Mouse (Mus musculus) liver, embryonic 16.5 days (tissue): ENCODE data around the gene 2310030G06Rik. TPM values are rescaled to one million over a fixed set of nuclear protein-coding genes. Genes with fewer than 3 reads are reported as not detected.

Experiments used
- ATAC-seq: fragments of 200-750 bp; cut with Nextera tagmentation; 2 replicates; pipeline ENCODE4 v1.8.0; 2017; ENCODE audit warnings: low read depth, mild to moderate bottlenecking, moderate number of reproducible peaks, moderate library complexity
- H3K27ac ChIP-seq: fragments of 300-500 bp; sonication (generic); 2 replicates; pipeline ENCODE4 v1.5.1; 2014; ENCODE audit warnings: mild to moderate bottlenecking, low read length
- H3K27me3 ChIP-seq: fragments of 300-500 bp; sonication (generic); 2 replicates; pipeline ENCODE4 v1.6.1; 2014; ENCODE audit warnings: low read depth, low read length, mixed read lengths; ENCODE audit not compliant: control insufficient read depth, insufficient read depth
- H3K36me3 ChIP-seq: fragments of 300-500 bp; sonication (generic); 2 replicates; pipeline ENCODE4 v1.6.1; 2014; ENCODE audit warnings: mild to moderate bottlenecking; ENCODE audit not compliant: control insufficient read depth, insufficient read depth
- H3K4me1 ChIP-seq: fragments of 300-500 bp; sonication (generic); 2 replicates; pipeline ENCODE4 v1.6.1; 2014; ENCODE audit warnings: low read depth, low read length, mixed read lengths; ENCODE audit not compliant: control insufficient read depth
- H3K4me2 ChIP-seq: fragments of 300-500 bp; sonication (generic); 2 replicates; pipeline ENCODE4 v1.6.1; 2014; ENCODE audit warnings: low read depth, low read length, mixed read lengths
- H3K4me3 ChIP-seq: fragments of 300-500 bp; sonication (generic); 2 replicates; pipeline ENCODE4 v1.5.1; 2014; ENCODE audit warnings: low read depth, mild to moderate bottlenecking, low read length
- H3K9ac ChIP-seq: fragments of 300-500 bp; sonication (generic); 2 replicates; pipeline ENCODE4 v1.6.1; 2014; ENCODE audit warnings: low read depth, low read length
- H3K9me3 ChIP-seq: fragments of 300-500 bp; sonication (generic); replicated peaks from 2 replicates; pipeline ENCODE4 v1.6.1; 2016; ENCODE audit warnings: low read length; ENCODE audit not compliant: control insufficient read depth
- WGBS: fragments of 180-500 bp; shearing (Covaris S2); extraction: QIAGEN DNeasy Blood & Tissue Kit; methylation state at CpG from one replicate; pipeline ENCODE4 v1.1.7; 2014; ENCODE audit not compliant: insufficient replicate concordance; 5-methylcytosine and 5-hydroxymethylcytosine counted together
- polyA plus RNA-seq: library from polyadenylated mRNA; unstranded; fragments of >200 nt; fragmentation: Nextera tagmentation; extraction: Ambion mirVana; gene quantifications from 2 replicates; pipeline ENCODE4 v1.2.1, GENCODE M21; 2015

Gene 2310030G06Rik
- polyA plus RNA-seq, 1 experiment from 2014 or later: 5.2 TPM

DNA sequence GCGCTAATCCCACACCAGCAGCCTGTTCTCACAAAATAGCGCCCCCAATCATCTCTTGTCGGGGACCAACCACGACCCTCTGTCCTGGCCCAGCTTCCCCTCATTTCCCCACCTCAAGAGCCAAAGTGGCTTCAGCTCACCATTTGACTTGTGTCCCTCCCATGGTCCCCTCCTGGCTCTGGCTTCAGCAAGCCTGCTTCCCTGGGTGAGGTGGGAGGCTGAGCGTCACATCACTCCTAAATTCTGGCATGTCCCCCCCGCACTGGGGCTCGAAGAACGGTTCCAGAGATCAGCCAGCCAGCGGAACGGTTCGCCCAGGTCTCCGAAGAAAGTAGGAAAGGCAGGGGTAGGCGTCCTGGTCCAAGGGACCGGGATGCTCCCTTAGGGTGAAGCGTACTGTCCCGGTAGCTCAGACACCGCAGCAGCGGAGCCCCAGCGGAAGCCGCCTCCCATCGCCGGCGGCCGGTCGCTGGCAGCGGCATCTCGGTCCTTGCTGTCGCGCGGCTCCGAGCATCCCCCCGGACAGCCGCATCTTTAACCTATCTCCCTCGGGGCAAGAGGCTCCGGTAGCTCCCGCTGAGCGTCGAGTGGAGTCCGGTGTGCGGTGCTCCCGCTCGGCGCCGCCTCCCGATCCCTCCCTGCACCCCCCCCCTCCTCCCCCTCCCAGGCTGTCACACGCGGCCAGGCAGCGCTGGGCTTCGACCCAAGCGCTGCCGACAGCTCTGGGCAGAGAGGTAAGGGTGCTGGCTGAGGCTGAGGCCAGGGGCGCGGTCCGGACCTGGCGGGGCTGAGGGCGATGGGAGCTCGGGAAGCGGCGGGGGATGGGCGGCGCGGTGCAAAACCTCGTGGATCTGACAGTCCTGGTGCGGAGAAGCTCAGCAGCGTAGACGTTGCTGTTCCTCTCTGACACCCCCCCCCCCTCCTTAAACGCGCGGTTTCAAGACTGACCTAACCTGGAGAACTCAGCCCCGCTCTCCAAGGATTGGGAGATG, 47.6 kb downstream of the 2310030G06Rik start:
- peaks cover 12% of the 10 kb centered on the region for H3K4me1 ChIP-seq
- no peak for ATAC-seq
- peaks cover 42% of the 10 kb centered on the region for H3K27me3 ChIP-seq
- no peaks in the 10 kb centered on the region for H3K9me3 ChIP-seq
- WGBS: under 1% methylated on average over 68 of the region's 70 CpGs
- H3K36me3 ChIP-seq: no peaks in the 10 kb centered on the region
- H3K27ac ChIP-seq: no peak overlapping the region
- peak overlapping the region; percentile 14; the same call in 1 of the 2 replicates for H3K9ac ChIP-seq
- peak overlapping the region; percentile 54 for H3K4me3 ChIP-seq
- peak overlapping the region; percentile 73 for H3K4me2 ChIP-seq

DNA sequence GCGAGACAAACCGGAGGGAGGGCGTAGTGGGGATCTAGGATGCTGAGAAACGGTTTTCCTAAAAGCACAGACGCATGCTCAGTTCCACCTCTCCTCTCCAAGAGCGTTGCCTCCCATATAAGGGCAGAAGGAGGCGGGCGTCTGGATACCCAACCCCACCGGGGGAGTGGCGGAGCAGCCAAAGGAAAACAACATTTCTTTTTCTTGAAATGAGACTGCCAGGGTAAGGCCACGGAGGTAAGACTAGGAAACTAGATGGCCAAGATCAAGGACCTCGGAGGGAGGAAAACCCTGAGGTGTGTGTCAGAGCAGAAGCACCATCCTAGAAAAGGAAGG, 48.7 kb downstream of the 2310030G06Rik start:
- WGBS: 2% methylated on average over 12 of the region's 12 CpGs
- no peak overlapping the region for H3K9ac ChIP-seq

DNA sequence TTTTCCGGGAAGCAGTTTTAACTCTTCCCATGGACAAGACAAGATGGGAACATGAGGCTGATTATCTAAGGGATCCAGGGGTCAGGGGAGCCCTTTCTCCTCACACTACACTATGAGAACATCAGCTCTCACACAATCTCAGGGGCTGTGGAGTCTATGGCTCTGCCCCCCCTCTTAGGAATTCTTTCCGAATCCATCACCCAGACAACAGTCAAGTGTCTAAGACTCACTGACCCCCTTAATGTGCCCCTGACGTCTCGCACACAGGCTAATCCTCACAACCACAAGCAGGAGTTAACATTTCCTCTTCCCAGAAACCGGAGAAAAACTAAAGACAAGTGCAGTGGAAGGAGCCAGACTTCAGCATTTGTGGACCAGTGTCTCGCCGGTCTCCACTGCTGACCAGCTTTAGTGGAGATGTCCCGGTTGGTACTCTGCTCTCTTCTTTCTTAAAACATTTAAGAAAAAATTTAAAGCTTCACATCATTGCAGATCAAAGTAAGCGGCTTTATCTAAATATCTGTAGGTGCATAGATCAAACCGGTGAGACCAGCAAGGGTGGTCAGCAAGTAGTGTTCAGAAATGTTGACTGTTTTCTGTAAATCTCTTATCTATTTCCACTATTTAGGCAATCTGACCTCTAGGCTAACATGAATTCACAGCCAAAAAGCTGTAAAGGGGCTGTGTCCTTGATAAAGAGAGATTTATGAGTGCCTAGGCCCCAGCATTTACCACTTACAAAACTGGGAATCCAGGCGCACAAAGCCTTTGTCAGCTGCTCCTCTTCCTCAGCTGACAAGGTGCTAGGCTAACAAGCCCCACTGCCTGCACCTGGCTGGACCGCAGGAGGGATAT, 49.3 kb downstream of the 2310030G06Rik start:
- Histone ChIP-seq H3K9ac (no peak overlapping the region), H3K27me3 (peaks cover 42% of the 10 kb centered on the region), H3K4me3 (no peak overlapping the region), H3K4me1 (peaks cover 12% of the 10 kb centered on the region), H3K36me3 (no peaks in the 10 kb centered on the region), H3K27ac (no peak overlapping the region), H3K4me2 (peak overlapping the region; percentile 36), H3K9me3 (no peaks in the 10 kb centered on the region)
- ATAC-seq: no peak
- 52% methylated on average over 12 of the region's 12 CpGs for WGBS

More for the DNA sequence above, 48.7 kb downstream of the 2310030G06Rik start:
- ATAC-seq: no peak
- Histone ChIP-seq H3K27me3 (peaks cover 42% of the 10 kb centered on the region), H3K36me3 (no peaks in the 10 kb centered on the region), H3K4me1 (peaks cover 12% of the 10 kb centered on the region), H3K27ac (no peak overlapping the region), H3K9me3 (no peaks in the 10 kb centered on the region), H3K4me2 (peak overlapping the region; percentile 36), H3K4me3 (peak overlapping the region; percentile 16)

DNA sequence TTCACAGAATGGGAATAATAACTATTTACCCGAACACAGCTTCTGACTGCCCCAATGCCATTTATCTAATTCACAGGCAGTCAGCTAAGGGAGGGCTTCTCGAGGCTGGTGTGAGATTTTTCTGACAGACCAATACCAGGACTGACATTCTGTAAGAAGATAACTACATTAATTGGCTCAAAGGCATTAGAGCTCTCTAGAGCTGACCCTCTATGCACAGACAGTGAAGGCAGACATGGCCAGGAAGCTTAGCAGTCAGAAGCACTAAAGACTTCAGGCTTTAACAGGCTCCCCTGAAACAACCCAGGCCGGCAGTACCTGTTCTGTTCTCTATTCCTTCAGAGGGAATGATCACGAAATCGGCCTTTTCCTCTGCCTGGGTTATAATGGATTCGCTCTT, 51.2 kb downstream of the 2310030G06Rik start:
- no peak overlapping the region for H3K9ac ChIP-seq
- no peak overlapping the region for H3K27ac ChIP-seq
- H3K4me3 ChIP-seq: no peak overlapping the region
- H3K4me1 ChIP-seq: peaks cover 7% of the 10 kb centered on the region
- WGBS: 54% methylated on average over 6 of the region's 6 CpGs
- H3K9me3 ChIP-seq: no peaks in the 10 kb centered on the region
- peaks cover 31% of the 10 kb centered on the region for H3K27me3 ChIP-seq
- H3K4me2 ChIP-seq: no peak overlapping the region
- H3K36me3 ChIP-seq: no peaks in the 10 kb centered on the region
- no peak for ATAC-seq

DNA sequence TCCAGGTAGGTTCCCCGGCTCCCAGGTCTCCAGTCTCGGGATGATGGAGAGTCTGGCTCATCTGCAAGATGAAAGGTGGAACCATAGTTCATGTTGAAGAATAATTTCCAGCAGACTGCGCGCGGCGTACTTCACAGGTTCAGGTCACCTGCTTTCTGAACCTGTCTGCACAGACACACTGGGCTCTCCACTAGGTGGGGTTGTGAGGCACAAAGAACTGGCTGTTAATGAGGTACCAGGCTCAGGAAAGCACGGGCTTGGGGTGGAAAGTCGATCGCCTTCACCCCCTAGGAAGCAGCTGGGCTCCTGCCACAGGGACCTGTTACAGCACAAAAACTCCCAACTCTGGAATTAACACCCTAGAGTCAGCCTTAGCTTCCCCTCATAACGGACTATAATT, 52.7 kb downstream of the 2310030G06Rik start:
- H3K4me2 ChIP-seq: peak overlapping the region; percentile 37; the same call in 1 of the 2 replicates
- H3K4me1 ChIP-seq: peaks cover 4% of the 10 kb centered on the region
- peak overlapping the region; percentile 81 for H3K27ac ChIP-seq
- H3K9me3 ChIP-seq: no peaks in the 10 kb centered on the region
- no peak overlapping the region for H3K9ac ChIP-seq
- H3K4me3 ChIP-seq: peak overlapping the region; percentile 44
- no peaks in the 10 kb centered on the region for H3K36me3 ChIP-seq
- H3K27me3 ChIP-seq: peaks cover 16% of the 10 kb centered on the region
- WGBS: 16% methylated on average over 10 of the region's 10 CpGs
- ATAC-seq: peak; percentile 71

DNA sequence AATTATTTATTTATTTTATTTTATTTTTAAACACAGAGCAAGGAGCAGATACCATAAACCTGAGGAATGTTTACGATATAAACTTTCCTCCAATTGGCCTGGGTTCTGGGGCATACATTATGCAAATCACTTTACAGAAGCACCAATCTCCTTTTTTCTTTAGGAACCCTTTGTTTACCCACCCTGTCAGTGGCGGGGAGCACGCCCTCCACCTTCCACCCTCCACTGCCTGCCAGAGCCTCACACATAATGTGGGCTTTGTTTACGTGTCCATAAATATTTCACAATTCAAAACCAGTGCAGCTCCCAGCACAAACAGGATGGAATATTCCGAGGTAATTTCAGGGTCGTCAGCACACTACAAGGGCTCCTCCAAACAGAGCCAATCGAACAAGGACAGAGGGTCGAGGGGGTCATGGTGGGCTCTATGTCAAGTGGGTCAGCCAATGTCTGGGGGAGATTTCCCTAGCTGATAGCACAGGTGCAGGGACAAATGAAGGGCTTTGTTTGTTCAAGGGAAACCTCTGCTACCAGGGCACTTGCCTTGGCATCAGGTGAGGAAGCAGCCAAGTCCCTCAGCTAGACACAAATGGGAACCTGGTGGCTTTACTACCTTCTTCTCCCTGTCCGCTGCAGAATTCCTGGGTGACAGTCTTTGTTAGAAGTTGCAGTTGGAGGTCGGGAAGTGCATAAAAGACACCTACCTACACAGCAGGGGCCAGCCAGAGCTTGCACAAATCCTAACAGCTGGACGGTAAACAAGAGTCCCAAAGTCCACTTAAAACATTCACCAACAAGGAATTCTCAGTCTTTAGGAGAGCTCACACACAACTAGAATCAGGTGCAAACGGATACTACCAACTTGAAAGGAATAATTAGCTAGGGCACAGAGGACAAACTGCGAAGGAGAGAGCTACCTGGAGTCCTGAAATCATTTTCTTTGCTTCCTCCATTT, 53.4 kb downstream of the 2310030G06Rik start:
- H3K27me3 ChIP-seq: peaks cover 10% of the 10 kb centered on the region
- H3K4me3 ChIP-seq: peak overlapping the region; percentile 44
- H3K4me2 ChIP-seq: peak overlapping the region; percentile 37
- WGBS: 21% methylated on average over 13 of the region's 13 CpGs
- no peaks in the 10 kb centered on the region for H3K9me3 ChIP-seq
- no peaks in the 10 kb centered on the region for H3K36me3 ChIP-seq
- peak; percentile 82 for ATAC-seq
- no peaks in the 10 kb centered on the region; the same call in 1 of the 2 replicates for H3K4me1 ChIP-seq
- no peak overlapping the region for H3K9ac ChIP-seq
- peak overlapping the region; percentile 81 for H3K27ac ChIP-seq

Other genes starting within 250 kb of the 2310030G06Rik start
- gene Pts, start 217.8 kb downstream of the 2310030G06Rik start, polyA plus RNA-seq: 30.1 and 30.5 TPM in 2 replicates
- gene Il18, start 191.7 kb downstream of the 2310030G06Rik start, polyA plus RNA-seq: 12.0 and 13.3 TPM in 2 replicates
- 0.50 and 0.87 TPM in 2 replicates for gene Bco2, start 191.4 kb downstream of the 2310030G06Rik start, polyA plus RNA-seq
- not detected in 2 replicates for gene Tex12, start 185.2 kb downstream of the 2310030G06Rik start, polyA plus RNA-seq
- gene Sdhd, start 142.7 kb downstream of the 2310030G06Rik start, polyA plus RNA-seq: 308 and 319 TPM in 2 replicates
- 141 and 164 TPM in 2 replicates for gene Timm8b, start 142.6 kb downstream of the 2310030G06Rik start, polyA plus RNA-seq
- gene Pih1d2, start 129.2 kb downstream of the 2310030G06Rik start, polyA plus RNA-seq: 0.55 and 0.90 TPM in 2 replicates
- 5.8 and 5.9 TPM in 2 replicates for gene Nkapd1, start 129.1 kb downstream of the 2310030G06Rik start, polyA plus RNA-seq
- gene Dlat, start 86.8 kb downstream of the 2310030G06Rik start, polyA plus RNA-seq: 21.6 and 22.5 TPM in 2 replicates
- 2.2 and 2.7 TPM in 2 replicates for gene Dixdc1, start 7.0 kb downstream of the 2310030G06Rik start, polyA plus RNA-seq
- gene Cryab, start 4.8 kb upstream of the 2310030G06Rik start, polyA plus RNA-seq: 9.9 and 16.1 TPM in 2 replicates
- 1.7 and 2.7 TPM in 2 replicates for gene Hspb2, start 5.8 kb upstream of the 2310030G06Rik start, polyA plus RNA-seq
- 7.8 and 7.9 TPM in 2 replicates for gene Fdxacb1, start 21.7 kb upstream of the 2310030G06Rik start, polyA plus RNA-seq
- 12.6 and 13.2 TPM in 2 replicates for gene Alg9, start 28.5 kb upstream of the 2310030G06Rik start, polyA plus RNA-seq
- gene 1110032A03Rik, start 29.0 kb upstream of the 2310030G06Rik start, polyA plus RNA-seq: 19.6 and 22.6 TPM in 2 replicates
- gene Ppp2r1b, start 98.8 kb upstream of the 2310030G06Rik start, polyA plus RNA-seq: 59.4 and 63.0 TPM in 2 replicates